Mouse (Mus musculus): ENCODE data around the gene Gpld1. TPM values are rescaled to one million over a fixed set of nuclear protein-coding genes. Genes with fewer than 3 reads are reported as not detected.

Gene Gpld1
- polyA plus RNA-seq (2015; fragmentation: Nextera tagmentation; extraction: Ambion mirVana) = 0.81 and 1.4 TPM in 2 replicates

- no peaks in the 10 kb centered on the region for H3K36me3 ChIP-seq (ENCODE audit: control insufficient read depth, insufficient read depth)
- H3K4me1 ChIP-seq (replicated peaks; ENCODE audit: control insufficient read depth, insufficient read depth, low read length) = peaks cover 7% of the 10 kb centered on the region
- 47% methylated on average over 17 of the region's 17 CpGs for WGBS
- H3K9ac ChIP-seq (replicated peaks; ENCODE audit: low read depth, low read length) = no peak within 1 kb of the TSS; the same call in 1 of the 2 replicates
- ATAC-seq = no peak
- H3K4me2 ChIP-seq (ENCODE audit: low read length) = no peak within 1 kb of the TSS
- H3K9me3 ChIP-seq (ENCODE audit: control insufficient read depth, low read length) = no peaks in the 10 kb centered on the region
- no peak within 1 kb of the TSS for H3K27ac ChIP-seq (ENCODE audit: low read length)
- H3K4me3 ChIP-seq (replicated peaks; ENCODE audit: low read length) = no peak within 1 kb of the TSS
- H3K27me3 ChIP-seq (replicated peaks; ENCODE audit: control insufficient read depth, insufficient read depth, low read length) = no peaks in the 10 kb centered on the region
These were observed at the start of gene Gpld1 for GRCm38 (mm10) chr13:24942512-24943282. Gene Gpld1, plus strand, starts transcription at chr13:24943152.

DNA sequence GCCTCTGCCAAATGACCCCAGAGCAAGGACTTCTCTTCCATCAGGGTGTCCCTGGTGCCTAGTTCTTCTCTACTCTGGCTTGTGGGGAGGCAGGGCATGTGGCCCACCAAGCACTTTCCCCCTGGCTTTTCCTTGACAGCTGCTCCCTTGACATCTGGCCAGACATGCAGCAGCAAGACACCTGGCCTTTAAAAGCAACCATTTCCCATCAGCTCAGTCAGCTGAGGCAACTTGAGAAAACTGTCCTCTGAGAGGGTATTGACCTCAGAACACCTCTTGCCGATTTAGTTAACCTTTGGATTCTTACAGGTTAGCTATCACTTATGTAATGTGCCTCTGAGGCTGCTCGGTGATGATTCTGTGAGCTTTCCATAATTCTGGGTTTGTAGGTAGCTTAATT is 49.1 kb upstream of the Gpld1 start:
- H3K36me3 ChIP-seq (ENCODE audit: control insufficient read depth, insufficient read depth) = no peaks in the 10 kb centered on the region
- ATAC-seq = no peak
- 88% methylated on average over 2 of the region's 2 CpGs for WGBS

GRCm38 (mm10) chr13:24901916-24902315 is 41.0 kb upstream of the Gpld1 start:
- Histone ChIP-seq H3K4me2 (ENCODE audit: low read length) (no peak overlapping the region), H3K36me3 (ENCODE audit: control insufficient read depth, insufficient read depth) (no peaks in the 10 kb centered on the region), H3K27me3 (replicated peaks; ENCODE audit: control insufficient read depth, insufficient read depth, low read length) (no peaks in the 10 kb centered on the region), H3K4me1 (replicated peaks; ENCODE audit: control insufficient read depth, insufficient read depth, low read length) (no peaks in the 10 kb centered on the region), H3K27ac (ENCODE audit: low read length) (no peak overlapping the region), H3K4me3 (replicated peaks; ENCODE audit: low read length) (no peak overlapping the region), H3K9me3 (ENCODE audit: control insufficient read depth, low read length) (no peaks in the 10 kb centered on the region), H3K9ac (replicated peaks; ENCODE audit: low read depth, low read length) (no peak overlapping the region)
- WGBS = 86% methylated on average over 2 of the region's 2 CpGs
- no peak for ATAC-seq

More for the DNA sequence above, 49.1 kb upstream of the Gpld1 start:
- H3K4me1 ChIP-seq (replicated peaks; ENCODE audit: control insufficient read depth, insufficient read depth, low read length) = no peaks in the 10 kb centered on the region
- no peaks in the 10 kb centered on the region for H3K9me3 ChIP-seq (ENCODE audit: control insufficient read depth, low read length)
- no peak overlapping the region for H3K27ac ChIP-seq (ENCODE audit: low read length)
- H3K27me3 ChIP-seq (replicated peaks; ENCODE audit: control insufficient read depth, insufficient read depth, low read length) = no peaks in the 10 kb centered on the region
- no peak overlapping the region for H3K9ac ChIP-seq (replicated peaks; ENCODE audit: low read depth, low read length)
- H3K4me2 ChIP-seq (ENCODE audit: low read length) = no peak overlapping the region
- H3K4me3 ChIP-seq (replicated peaks; ENCODE audit: low read length) = no peak overlapping the region

- no peaks in the 10 kb centered on the region for H3K36me3 ChIP-seq (ENCODE audit: control insufficient read depth, insufficient read depth)
- no peak overlapping the region for H3K4me2 ChIP-seq (ENCODE audit: low read length)
- H3K27me3 ChIP-seq (replicated peaks; ENCODE audit: control insufficient read depth, insufficient read depth, low read length) = no peaks in the 10 kb centered on the region
- H3K4me1 ChIP-seq (replicated peaks; ENCODE audit: control insufficient read depth, insufficient read depth, low read length) = no peaks in the 10 kb centered on the region
- no peak overlapping the region for H3K27ac ChIP-seq (ENCODE audit: low read length)
- 81% methylated on average over 6 of the region's 6 CpGs for WGBS
- no peak overlapping the region for H3K9ac ChIP-seq (replicated peaks; ENCODE audit: low read depth, low read length)
- no peak for ATAC-seq
- no peak overlapping the region for H3K4me3 ChIP-seq (replicated peaks; ENCODE audit: low read length)
- no peaks in the 10 kb centered on the region for H3K9me3 ChIP-seq (ENCODE audit: control insufficient read depth, low read length)
These were observed 39.5 kb upstream of the Gpld1 start for GRCm38 (mm10) chr13:24903412-24903811.

DNA sequence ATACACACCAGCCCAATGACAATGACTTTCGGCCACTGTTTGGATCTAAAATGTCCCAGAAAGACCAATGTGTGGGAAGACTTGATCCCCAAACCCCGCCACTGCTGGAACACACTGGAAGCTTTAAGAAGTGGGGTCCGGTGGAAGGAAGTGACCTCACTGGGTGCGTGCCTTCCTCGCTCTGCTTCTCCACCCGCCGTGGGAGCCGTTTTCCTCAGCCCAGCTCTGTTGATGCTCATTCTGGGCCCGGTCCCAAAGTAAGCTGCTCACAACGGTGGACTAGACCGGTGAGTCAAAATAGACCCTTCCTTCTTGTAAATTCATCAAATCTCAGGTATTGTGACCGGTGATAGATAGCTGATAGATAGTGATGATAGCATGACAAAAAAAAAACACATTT is 37.5 kb upstream of the Gpld1 start:
- no peaks in the 10 kb centered on the region for H3K9me3 ChIP-seq (ENCODE audit: control insufficient read depth, low read length)
- ATAC-seq = no peak
- no peaks in the 10 kb centered on the region for H3K27me3 ChIP-seq (replicated peaks; ENCODE audit: control insufficient read depth, insufficient read depth, low read length)
- WGBS = 90% methylated on average over 12 of the region's 12 CpGs
- H3K27ac ChIP-seq (ENCODE audit: low read length) = no peak overlapping the region
- no peaks in the 10 kb centered on the region for H3K4me1 ChIP-seq (replicated peaks; ENCODE audit: control insufficient read depth, insufficient read depth, low read length)
- H3K36me3 ChIP-seq (ENCODE audit: control insufficient read depth, insufficient read depth) = no peaks in the 10 kb centered on the region; the same call in 1 of the 2 replicates
- no peak overlapping the region for H3K4me2 ChIP-seq (ENCODE audit: low read length)
- no peak overlapping the region for H3K9ac ChIP-seq (replicated peaks; ENCODE audit: low read depth, low read length)
- H3K4me3 ChIP-seq (replicated peaks; ENCODE audit: low read length) = no peak overlapping the region

DNA sequence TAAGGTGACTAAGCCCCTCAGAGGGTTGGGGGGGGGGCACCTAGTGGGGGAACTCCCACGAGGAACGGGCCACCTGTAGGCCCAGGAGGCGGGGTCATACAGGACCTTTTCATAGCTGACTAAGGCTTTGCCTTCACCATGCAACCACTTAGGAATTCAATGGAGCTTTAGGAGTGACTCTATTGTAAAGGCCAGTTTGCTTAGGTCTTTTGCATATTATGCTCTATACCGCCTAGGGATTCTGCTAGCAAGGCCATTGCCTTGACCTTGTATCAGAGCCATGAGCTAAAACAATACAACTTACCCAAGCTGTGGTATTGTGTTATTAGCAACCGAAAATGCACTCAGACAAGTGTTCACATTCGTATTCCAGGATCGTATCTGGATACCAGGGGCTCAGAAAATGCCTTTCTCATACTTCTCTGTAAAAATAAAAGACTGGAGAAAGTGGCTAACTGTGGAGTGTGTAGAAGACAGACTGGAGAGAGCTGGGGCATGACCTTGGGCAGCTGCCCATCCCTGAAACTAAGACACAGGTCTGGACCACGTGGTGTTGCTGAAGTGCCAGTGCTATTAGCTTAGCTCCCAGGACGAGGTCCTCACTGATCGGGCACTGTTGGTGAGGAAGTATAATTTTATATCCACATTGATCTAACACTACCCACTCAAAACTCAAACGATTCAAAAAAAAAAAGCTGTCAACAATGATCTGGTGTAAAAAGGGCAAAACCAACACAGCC is 36.0 kb upstream of the Gpld1 start:
- ATAC-seq = no peak

GRCm38 (mm10) chr13:24909112-24909511 is 33.8 kb upstream of the Gpld1 start:
- ATAC-seq = no peak
- Histone ChIP-seq H3K4me2 (ENCODE audit: low read length) (no peak overlapping the region), H3K36me3 (ENCODE audit: control insufficient read depth, insufficient read depth) (no peaks in the 10 kb centered on the region; the same call in 1 of the 2 replicates), H3K27me3 (replicated peaks; ENCODE audit: control insufficient read depth, insufficient read depth, low read length) (no peaks in the 10 kb centered on the region), H3K4me3 (replicated peaks; ENCODE audit: low read length) (no peak overlapping the region), H3K9ac (replicated peaks; ENCODE audit: low read depth, low read length) (no peak overlapping the region), H3K4me1 (replicated peaks; ENCODE audit: control insufficient read depth, insufficient read depth, low read length) (no peaks in the 10 kb centered on the region), H3K27ac (ENCODE audit: low read length) (no peak overlapping the region), H3K9me3 (ENCODE audit: control insufficient read depth, low read length) (no peaks in the 10 kb centered on the region)
- WGBS = 92% methylated on average over 1 of the region's 1 CpGs

More for the DNA sequence above, 36.0 kb upstream of the Gpld1 start:
- WGBS = 68% methylated on average over 11 of the region's 11 CpGs
- no peaks in the 10 kb centered on the region for H3K27me3 ChIP-seq (replicated peaks; ENCODE audit: control insufficient read depth, insufficient read depth, low read length)
- H3K4me3 ChIP-seq (replicated peaks; ENCODE audit: low read length) = no peak overlapping the region
- no peaks in the 10 kb centered on the region for H3K4me1 ChIP-seq (replicated peaks; ENCODE audit: control insufficient read depth, insufficient read depth, low read length)
- no peak overlapping the region for H3K4me2 ChIP-seq (ENCODE audit: low read length)
- no peaks in the 10 kb centered on the region for H3K9me3 ChIP-seq (ENCODE audit: control insufficient read depth, low read length)
- H3K27ac ChIP-seq (ENCODE audit: low read length) = no peak overlapping the region
- no peaks in the 10 kb centered on the region; the same call in 1 of the 2 replicates for H3K36me3 ChIP-seq (ENCODE audit: control insufficient read depth, insufficient read depth)
- no peak overlapping the region for H3K9ac ChIP-seq (replicated peaks; ENCODE audit: low read depth, low read length)

GRCm38 (mm10) chr13:24913576-24913975 is 29.4 kb upstream of the Gpld1 start:
- ATAC-seq = no peak
- Histone ChIP-seq H3K4me2 (ENCODE audit: low read length) (no peak overlapping the region), H3K4me3 (replicated peaks; ENCODE audit: low read length) (no peak overlapping the region), H3K27me3 (replicated peaks; ENCODE audit: control insufficient read depth, insufficient read depth, low read length) (no peaks in the 10 kb centered on the region), H3K9ac (replicated peaks; ENCODE audit: low read depth, low read length) (no peak overlapping the region), H3K9me3 (ENCODE audit: control insufficient read depth, low read length) (no peaks in the 10 kb centered on the region), H3K27ac (ENCODE audit: low read length) (no peak overlapping the region), H3K4me1 (replicated peaks; ENCODE audit: control insufficient read depth, insufficient read depth, low read length) (no peaks in the 10 kb centered on the region), H3K36me3 (ENCODE audit: control insufficient read depth, insufficient read depth) (no peaks in the 10 kb centered on the region; the same call in 1 of the 2 replicates)
- 94% methylated on average over 7 of the region's 7 CpGs for WGBS

DNA sequence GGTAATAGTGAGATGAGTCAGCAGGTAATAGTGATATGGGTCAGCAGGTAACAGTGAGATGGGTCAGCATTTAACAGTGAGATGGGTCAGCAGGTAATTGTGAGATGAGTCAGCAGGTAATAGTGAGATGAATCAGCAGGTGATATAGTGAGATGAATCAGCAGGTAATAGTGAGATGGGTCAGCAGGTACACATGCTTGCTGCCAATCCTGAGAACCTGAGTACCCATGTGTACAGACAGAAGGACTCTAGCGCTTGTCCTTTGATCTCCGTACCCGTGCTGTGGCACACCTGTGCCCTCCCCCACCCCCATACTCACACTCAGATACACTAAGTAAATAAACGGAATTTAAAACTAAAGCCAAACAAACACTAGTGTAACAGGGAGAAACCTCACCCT is 28.0 kb upstream of the Gpld1 start:
- Histone ChIP-seq H3K4me1 (replicated peaks; ENCODE audit: control insufficient read depth, insufficient read depth, low read length) (no peaks in the 10 kb centered on the region), H3K4me2 (ENCODE audit: low read length) (no peak overlapping the region), H3K9ac (replicated peaks; ENCODE audit: low read depth, low read length) (no peak overlapping the region), H3K9me3 (ENCODE audit: control insufficient read depth, low read length) (no peaks in the 10 kb centered on the region), H3K4me3 (replicated peaks; ENCODE audit: low read length) (no peak overlapping the region), H3K36me3 (ENCODE audit: control insufficient read depth, insufficient read depth) (no peaks in the 10 kb centered on the region; the same call in 1 of the 2 replicates), H3K27ac (ENCODE audit: low read length) (no peak overlapping the region), H3K27me3 (replicated peaks; ENCODE audit: control insufficient read depth, insufficient read depth, low read length) (no peaks in the 10 kb centered on the region)
- ATAC-seq = no peak
- 92% methylated on average over 4 of the region's 4 CpGs for WGBS

Measured in forebrain, embryonic 16.5 days (tissue).